Mouse (Mus musculus): Measurements from ENCODE around the gene Mgat4d. TPM values are rescaled to one million over a fixed set of nuclear protein-coding genes. Genes with fewer than 3 reads are reported as not detected.
"Not testable (repeated sequence)": the region's sequence is repeated elsewhere in the genome, so short reads cannot be mapped to it uniquely, and the experiment has no call there.

Gene Mgat4d
- polyA plus RNA-seq, 1 experiment from 2014 or later: not detected

GRCm38 (mm10) chr8:83426104-83426759 lies 78.0 kb downstream of the Mgat4d start:
- no peak overlapping the region for H3K9ac ChIP-seq
- no peak for ATAC-seq (ENCODE audit: low FRiP score, low read depth)
- WGBS: 73% methylated on average over 11 of the region's 11 CpGs
- no peak overlapping the region for H3K4me3 ChIP-seq
- H3K27ac ChIP-seq: no peak overlapping the region
- H3K4me2 ChIP-seq (replicated peaks): no peak overlapping the region
- no peaks in the 10 kb centered on the region for H3K36me3 ChIP-seq
- H3K9me3 ChIP-seq: no peaks in the 10 kb centered on the region
- H3K27me3 ChIP-seq: no peaks in the 10 kb centered on the region
- H3K4me1 ChIP-seq: no peaks in the 10 kb centered on the region

- H3K4me1 ChIP-seq: no peaks in the 10 kb centered on the region
- no peaks in the 10 kb centered on the region for H3K27me3 ChIP-seq
- ATAC-seq (ENCODE audit: low FRiP score, low read depth): no peak
- 76% methylated on average over 7 of the region's 7 CpGs for WGBS
- no peak overlapping the region for H3K27ac ChIP-seq
- no peaks in the 10 kb centered on the region for H3K36me3 ChIP-seq
- no peak overlapping the region for H3K4me2 ChIP-seq (replicated peaks)
- no peak overlapping the region for H3K4me3 ChIP-seq
- no peak overlapping the region for H3K9ac ChIP-seq
- no peaks in the 10 kb centered on the region for H3K9me3 ChIP-seq
These were observed 78.7 kb downstream of the Mgat4d start for GRCm38 (mm10) chr8:83426949-83427348.

DNA sequence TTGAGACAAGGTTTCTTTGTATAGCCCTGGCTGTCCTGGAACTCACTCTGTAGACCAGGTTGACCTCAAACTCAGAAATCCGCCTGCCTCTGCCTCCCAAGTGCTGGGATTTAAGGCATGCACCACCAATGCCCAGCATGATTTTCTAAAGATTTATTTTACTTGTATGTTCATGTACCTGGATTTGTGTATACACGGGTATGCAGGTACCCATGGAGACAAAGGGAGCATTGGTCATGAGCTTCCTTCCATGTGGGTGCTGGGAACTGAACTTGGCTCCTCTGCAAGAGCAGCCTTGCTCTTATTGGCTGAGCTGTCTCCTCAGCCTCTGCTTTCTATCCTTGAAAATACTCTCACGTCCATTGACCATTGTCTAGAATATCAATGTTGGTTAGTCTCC lies 80.3 kb downstream of the Mgat4d start:
- H3K4me3 ChIP-seq; H3K9ac ChIP-seq; ATAC-seq (ENCODE audit: low FRiP score, low read depth); H3K27ac ChIP-seq; H3K4me1 ChIP-seq; H3K27me3 ChIP-seq; H3K4me2 ChIP-seq (replicated peaks); H3K9me3 ChIP-seq: not testable (repeated sequence)
- peaks cover 11% of the 10 kb centered on the region for H3K36me3 ChIP-seq
- WGBS: 88% methylated on average over 3 of the region's 3 CpGs

DNA sequence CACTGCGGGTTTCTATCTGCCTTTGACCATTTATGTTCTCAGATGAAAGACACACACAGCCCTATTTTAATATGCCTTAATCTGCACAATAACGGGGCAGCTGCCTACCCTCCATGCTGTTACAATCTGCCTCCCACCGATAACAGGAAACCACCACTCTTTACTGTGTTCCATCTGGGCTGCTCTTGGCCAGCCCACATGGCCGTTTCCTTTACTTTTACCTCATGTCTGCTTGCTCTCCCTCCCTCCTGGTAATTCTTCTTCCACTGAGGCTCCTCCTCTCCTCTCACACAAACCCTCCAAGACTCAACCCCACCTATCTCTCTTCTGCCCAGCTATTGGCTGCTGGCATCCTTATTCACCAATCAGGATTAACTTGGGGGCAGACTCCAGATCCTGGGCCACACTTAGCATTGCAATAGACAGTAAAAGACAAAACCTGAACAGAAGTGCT lies 80.8 kb downstream of the Mgat4d start:
- H3K27me3 ChIP-seq: no peaks in the 10 kb centered on the region
- ATAC-seq (ENCODE audit: low FRiP score, low read depth): no peak

More for the DNA sequence above, 80.8 kb downstream of the Mgat4d start:
- Histone ChIP-seq H3K4me2 (replicated peaks) (no peak overlapping the region), H3K4me3 (no peak overlapping the region), H3K9ac (no peak overlapping the region), H3K36me3 (peaks cover 16% of the 10 kb centered on the region), H3K27ac (no peak overlapping the region), H3K4me1 (no peaks in the 10 kb centered on the region), H3K9me3 (no peaks in the 10 kb centered on the region)
- 44% methylated on average over 4 of the region's 4 CpGs for WGBS

Other genes with a start within 250 kb of the Mgat4d start
- gene Tbc1d9, start 183.1 kb upstream of the Mgat4d start, polyA plus RNA-seq (2015; fragmentation: Nextera tagmentation; extraction: Ambion mirVana): 1.5 and 1.7 TPM in 2 replicates
- 0.70 and 1.2 TPM in 2 replicates for gene Gm10645, start 182.3 kb upstream of the Mgat4d start, polyA plus RNA-seq (2015; fragmentation: Nextera tagmentation; extraction: Ambion mirVana)
- gene Ucp1, start 58.1 kb upstream of the Mgat4d start, polyA plus RNA-seq (2015; fragmentation: Nextera tagmentation; extraction: Ambion mirVana): not detected in 2 replicates
- gene Elmod2, start 16.0 kb upstream of the Mgat4d start, polyA plus RNA-seq (2015; fragmentation: Nextera tagmentation; extraction: Ambion mirVana): 21.9 and 22.9 TPM in 2 replicates
- gene Clgn, start 41.4 kb downstream of the Mgat4d start, polyA plus RNA-seq (2015; fragmentation: Nextera tagmentation; extraction: Ambion mirVana): 1.5 and 1.7 TPM in 2 replicates
- gene Scoc, start 109.9 kb downstream of the Mgat4d start, polyA plus RNA-seq (2015; fragmentation: Nextera tagmentation; extraction: Ambion mirVana): 121 and 135 TPM in 2 replicates
- not detected in 2 replicates for gene Olfr370, start 187.3 kb downstream of the Mgat4d start, polyA plus RNA-seq (2015; fragmentation: Nextera tagmentation; extraction: Ambion mirVana)
- gene Ndufb7, start 218.2 kb downstream of the Mgat4d start, polyA plus RNA-seq (2015; fragmentation: Nextera tagmentation; extraction: Ambion mirVana): 282 and 290 TPM in 2 replicates

Measured in limb, embryonic 13.5 days (tissue).